Mouse (Mus musculus): ENCODE data around the gene Adamtsl5. TPM values are rescaled to one million over a fixed set of nuclear protein-coding genes. Genes with fewer than 3 reads are reported as not detected.
"Not testable (repeated sequence)": the region's sequence is repeated elsewhere in the genome, so short reads cannot be mapped to it uniquely, and the experiment has no call there.

Adamtsl5 gene
- total RNA-seq, 2 experiments from 2014 or later = 3.8 to 5.5 TPM

- peak; percentile 44 to 81 for DNase-seq (ENCODE audit: extremely low spot score in 1 of 2, low spot score in 1 of 2)
Observed at GRCm38 (mm10) chr10:80374063-80374462, 25.9 kb upstream of the Adamtsl5 start.

- DNase-seq (ENCODE audit: extremely low spot score in 1 of 2, low spot score in 1 of 2) = no peak
Observed at GRCm38 (mm10) chr10:80372706-80373105, 24.5 kb upstream of the Adamtsl5 start.

- DNase-seq (ENCODE audit: extremely low spot score in 1 of 2, low spot score in 1 of 2) = no peak
Observed at GRCm38 (mm10) chr10:80371983-80372382, 23.8 kb upstream of the Adamtsl5 start.

- DNase-seq (ENCODE audit: extremely low spot score in 1 of 2, low spot score in 1 of 2) = no peak
Observed at GRCm38 (mm10) chr10:80371411-80371966, 23.3 kb upstream of the Adamtsl5 start.

- DNase-seq (ENCODE audit: extremely low spot score in 1 of 2, low spot score in 1 of 2) = no peak
Observed at GRCm38 (mm10) chr10:80369995-80370747, 22.0 kb upstream of the Adamtsl5 start.

GRCm38 (mm10) chr10:80368392-80368791, 20.2 kb upstream of the Adamtsl5 start:
- DNase-seq (ENCODE audit: extremely low spot score in 1 of 2, low spot score in 1 of 2) = no peak

- DNase-seq (ENCODE audit: extremely low spot score in 1 of 2, low spot score in 1 of 2) = no peak
Observed at GRCm38 (mm10) chr10:80367954-80368353, 19.7 kb upstream of the Adamtsl5 start.

- DNase-seq (ENCODE audit: extremely low spot score in 1 of 2, low spot score in 1 of 2) = no peak
Observed at GRCm38 (mm10) chr10:80365736-80366135, 17.5 kb upstream of the Adamtsl5 start.

- DNase-seq (ENCODE audit: extremely low spot score in 1 of 2, low spot score in 1 of 2) = no peak
Observed at GRCm38 (mm10) chr10:80363734-80364133, 15.5 kb upstream of the Adamtsl5 start.

- DNase-seq (ENCODE audit: extremely low spot score in 1 of 2, low spot score in 1 of 2) = no peak
Observed at GRCm38 (mm10) chr10:80357994-80358639, 9.9 kb upstream of the Adamtsl5 start.

- no peak for DNase-seq (ENCODE audit: extremely low spot score in 1 of 2, low spot score in 1 of 2)
Observed at GRCm38 (mm10) chr10:80357336-80357735, 9.1 kb upstream of the Adamtsl5 start.

- DNase-seq (ENCODE audit: extremely low spot score in 1 of 2, low spot score in 1 of 2) = no peak
Observed at GRCm38 (mm10) chr10:80356737-80357136, 8.5 kb upstream of the Adamtsl5 start.

GRCm38 (mm10) chr10:80356001-80356682, 7.9 kb upstream of the Adamtsl5 start, which contains the start of gene Plk5:
TSS of gene Plk5 (plus strand) at chr10:80356459.
- no peak for DNase-seq (ENCODE audit: extremely low spot score in 1 of 2, low spot score in 1 of 2)

- DNase-seq (ENCODE audit: extremely low spot score in 1 of 2, low spot score in 1 of 2) = no peak
Observed at GRCm38 (mm10) chr10:80355431-80355830, 7.2 kb upstream of the Adamtsl5 start.

GRCm38 (mm10) chr10:80352727-80353126, 4.5 kb upstream of the Adamtsl5 start:
- DNase-seq (ENCODE audit: extremely low spot score in 1 of 2, low spot score in 1 of 2) = no peak

- no peak for DNase-seq (ENCODE audit: extremely low spot score in 1 of 2, low spot score in 1 of 2)
Observed at GRCm38 (mm10) chr10:80351896-80352295, 3.7 kb upstream of the Adamtsl5 start.

GRCm38 (mm10) chr10:80350292-80350691, 2.1 kb upstream of the Adamtsl5 start:
- DNase-seq (ENCODE audit: extremely low spot score in 1 of 2, low spot score in 1 of 2) = peak; percentile 83 to 97

GRCm38 (mm10) chr10:80348981-80349380, 769 bp upstream of the Adamtsl5 start:
- DNase-seq (ENCODE audit: extremely low spot score in 1 of 2, low spot score in 1 of 2) = no peak

GRCm38 (mm10) chr10:80347514-80347967, 671 bp downstream of the Adamtsl5 start:
- no peak for DNase-seq (ENCODE audit: extremely low spot score in 1 of 2, low spot score in 1 of 2)

GRCm38 (mm10) chr10:80345929-80346328, 2.3 kb downstream of the Adamtsl5 start:
- not testable (repeated sequence) for DNase-seq (ENCODE audit: extremely low spot score in 1 of 2, low spot score in 1 of 2)

GRCm38 (mm10) chr10:80345122-80345521, 3.1 kb downstream of the Adamtsl5 start:
- DNase-seq (ENCODE audit: extremely low spot score in 1 of 2, low spot score in 1 of 2) = no peak
